Mouse (Mus musculus) T-cell, adult 2 months (primary cell): ENCODE data around the gene Sbno2.
A peak's percentile ranks its signal among the peaks of the same experiment; 100 is the strongest.

Experiments
- DNase-seq: peaks from one replicate; pipeline ENCODE4 v3.0.0; 2022; ENCODE audit warnings: low spot score

Gene Sbno2

DNA sequence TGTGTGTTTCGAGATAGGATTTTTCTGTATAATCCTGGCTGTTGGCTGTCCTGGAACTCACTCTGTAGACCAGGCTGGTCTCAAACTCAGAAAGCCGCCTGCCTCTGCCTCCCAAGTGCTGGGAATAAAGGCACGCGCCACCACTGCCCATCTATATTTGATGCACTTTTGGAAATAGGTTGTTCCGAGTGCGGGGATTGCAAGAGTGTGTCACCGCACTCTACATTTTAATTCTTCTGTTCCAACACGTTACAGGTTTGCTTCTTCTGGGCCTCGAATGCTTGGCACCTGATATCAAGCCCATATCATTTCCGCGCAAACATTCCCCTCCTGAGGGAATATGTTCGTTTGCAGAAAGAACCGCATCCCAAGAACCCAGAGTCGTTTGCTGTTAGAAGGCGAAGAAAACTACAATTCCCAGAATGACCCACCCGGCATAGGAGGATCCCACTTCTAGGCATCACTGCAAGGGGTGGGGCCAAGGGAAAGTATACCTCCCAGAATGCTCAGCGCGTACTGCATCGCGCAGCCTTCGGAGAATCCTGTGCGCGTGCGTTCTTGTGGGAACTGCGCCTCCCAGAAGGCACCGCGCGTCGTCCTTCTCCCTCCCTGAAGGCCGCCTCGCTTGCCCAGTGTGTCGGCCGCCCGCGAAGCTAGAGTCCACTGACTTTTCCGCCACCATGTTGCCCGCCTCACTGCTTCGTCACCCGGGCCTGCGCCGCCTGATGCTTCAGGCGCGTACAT lies 36.6 kb upstream of the Sbno2 start:
- peak; percentile 92 for DNase-seq

DNA sequence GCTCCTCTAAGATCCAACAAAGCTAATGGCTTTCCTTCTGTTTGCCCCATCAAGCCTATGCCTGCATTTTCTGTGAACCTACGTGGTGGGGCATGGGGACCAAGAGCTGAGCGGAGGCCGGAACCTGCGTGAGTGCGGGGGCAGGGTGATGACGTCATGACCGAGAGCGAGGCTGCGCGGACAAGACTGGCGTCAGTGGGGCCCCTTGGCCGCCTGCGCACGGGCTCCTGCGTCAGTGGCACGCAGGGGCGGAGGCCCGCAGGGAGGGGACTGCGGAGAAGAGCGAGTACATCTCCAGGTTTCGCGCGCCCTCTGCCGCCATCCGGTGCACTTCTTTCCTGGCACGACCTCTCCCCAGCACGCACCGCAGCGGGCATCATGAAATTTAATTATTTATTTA lies 35.9 kb upstream of the Sbno2 start:
- peak; percentile 100 for DNase-seq

DNA sequence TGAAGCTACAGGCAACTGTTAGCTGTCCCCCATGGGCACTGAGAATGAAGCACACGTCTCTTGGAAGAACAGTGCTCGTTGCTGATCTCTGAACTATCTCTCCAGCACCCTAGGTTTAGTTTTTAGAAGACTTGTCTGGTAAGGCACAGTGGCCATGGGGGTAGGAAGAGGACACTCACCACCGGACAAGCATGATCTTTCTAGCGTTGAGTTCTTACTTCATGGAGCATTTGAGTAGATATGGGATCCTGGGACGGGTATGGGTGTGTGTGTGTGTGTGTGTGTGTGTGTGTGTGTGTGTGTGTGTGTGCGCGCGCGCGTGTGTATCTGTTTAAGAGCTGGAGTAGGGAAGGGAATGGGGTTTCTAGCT lies 35.3 kb upstream of the Sbno2 start, which contains the start of gene Cbarp:
Gene Cbarp, minus strand, starts transcription at position 170 of the 370 bp plus-strand sequence.
- no peak for DNase-seq

GRCm38 (mm10) chr10:80139975-80140665 lies 34.7 kb upstream of the Sbno2 start:
- DNase-seq, result no peak

DNA sequence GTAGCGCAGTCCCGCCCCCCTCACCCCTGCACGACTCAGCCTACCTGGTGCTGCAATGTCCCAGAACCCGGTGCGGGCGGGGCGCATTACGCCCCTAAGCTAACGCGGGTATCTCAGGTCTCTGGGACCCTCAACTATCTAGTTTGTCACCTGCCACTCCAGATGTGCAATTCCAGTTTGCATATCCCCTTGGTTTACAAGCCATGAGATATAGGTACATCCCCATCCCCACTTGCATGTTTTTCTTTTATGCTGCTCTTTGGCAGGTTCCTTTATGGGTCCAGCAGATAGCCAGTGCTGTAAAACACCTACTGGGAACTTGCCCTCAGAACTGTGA lies 34.0 kb upstream of the Sbno2 start:
- DNase-seq, result no peak

GRCm38 (mm10) chr10:80138553-80139438 lies 33.4 kb upstream of the Sbno2 start, which contains the start of gene Atp5d:
TSS of gene Atp5d (plus strand) at chr10:80138632.
- DNase-seq, result peak; percentile 45

GRCm38 (mm10) chr10:80137626-80138552 lies 32.5 kb upstream of the Sbno2 start:
- DNase-seq, result no peak

DNA sequence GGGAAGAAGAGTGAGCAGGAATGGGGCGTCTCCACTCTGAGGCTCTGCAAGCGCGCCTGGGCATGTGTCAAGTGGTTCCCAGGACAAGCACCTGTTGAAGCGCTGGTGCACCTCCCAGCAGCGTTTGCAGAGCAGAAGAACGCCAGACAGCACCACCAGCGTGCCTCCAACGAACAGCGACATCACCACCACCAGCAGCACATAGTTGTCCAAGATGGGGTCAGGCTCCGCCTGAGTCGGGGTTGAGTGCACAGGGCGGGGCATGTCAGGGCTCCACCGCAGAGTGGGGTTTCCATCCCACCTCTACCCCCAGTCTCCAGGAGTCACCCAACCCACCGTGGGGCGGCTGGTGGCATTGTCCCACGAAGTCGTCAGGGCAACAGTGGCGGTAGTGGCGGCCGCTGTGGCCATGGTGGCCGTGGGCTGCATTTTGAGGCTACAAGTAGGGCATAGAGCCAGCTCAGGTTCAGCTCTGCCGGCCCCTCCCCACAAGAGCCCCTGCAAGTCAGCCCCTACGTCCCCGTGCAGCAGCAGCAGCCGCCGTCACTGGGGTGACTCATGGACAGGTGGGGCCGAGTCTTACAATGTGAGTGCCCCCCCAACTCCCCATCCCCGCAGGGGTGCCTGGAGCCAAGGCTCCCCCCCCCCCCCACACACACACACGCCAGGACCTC lies 31.7 kb upstream of the Sbno2 start:
- peak; percentile 73 for DNase-seq

DNA sequence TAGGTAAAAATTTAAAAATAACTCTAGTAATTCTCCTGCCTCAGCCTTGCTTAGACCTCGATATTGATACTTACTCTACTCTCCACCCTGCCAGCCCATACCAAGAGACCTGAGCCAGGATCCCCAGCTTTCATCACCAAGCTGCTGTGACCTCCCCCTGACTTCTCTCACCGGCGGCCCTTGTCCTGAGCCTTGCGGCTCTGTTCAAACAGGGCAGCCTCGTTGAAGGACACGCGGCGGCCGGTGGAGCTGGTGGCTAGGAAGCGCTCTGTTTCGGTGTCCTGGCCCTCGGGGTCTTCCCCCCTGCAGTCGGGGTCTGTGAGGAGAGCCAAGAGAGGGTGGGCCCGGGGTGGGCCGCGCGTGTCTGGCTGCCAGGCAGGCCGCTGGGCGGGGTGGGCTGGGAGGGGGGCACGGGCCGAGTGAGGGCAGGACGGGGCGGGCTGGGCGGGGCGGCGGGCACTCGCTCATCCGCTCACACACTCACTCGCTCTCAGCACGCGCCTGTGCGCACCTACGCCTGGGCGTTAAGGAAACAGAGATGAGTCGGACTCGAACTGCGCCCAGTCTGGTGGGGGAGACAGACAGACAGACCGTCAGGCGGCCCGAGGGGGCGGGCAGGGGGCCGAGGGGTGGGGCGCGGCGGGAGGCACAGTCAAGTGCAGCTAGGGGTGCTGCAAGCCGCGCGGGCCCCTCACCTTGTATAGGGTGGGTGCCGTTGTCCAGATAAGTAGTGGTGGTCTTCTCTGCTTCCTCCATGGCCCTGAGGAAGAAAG lies 31.0 kb upstream of the Sbno2 start:
- no peak for DNase-seq

- DNase-seq, result no peak
Measured at GRCm38 (mm10) chr10:80135641-80136040, 30.3 kb upstream of the Sbno2 start.

DNA sequence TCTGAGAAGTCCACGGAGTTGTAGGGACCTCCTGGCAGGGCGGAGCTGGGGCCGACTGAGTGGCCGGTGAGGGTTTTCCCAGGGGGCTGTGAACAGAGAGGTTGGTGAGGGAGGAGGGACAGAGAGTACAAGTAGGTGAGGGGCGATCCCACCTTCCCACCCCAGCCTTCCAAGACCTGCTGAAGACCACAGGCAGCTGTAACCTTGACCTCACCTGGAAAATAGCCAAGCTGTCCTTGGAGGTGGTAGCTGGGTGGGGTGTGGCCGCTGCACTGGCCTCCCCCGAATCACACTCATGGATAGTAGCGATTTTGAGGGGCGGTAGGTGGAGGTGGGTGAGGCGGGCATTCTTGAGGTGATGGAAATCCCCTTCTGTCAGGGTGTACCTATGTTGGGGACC lies 29.8 kb upstream of the Sbno2 start:
- DNase-seq, result no peak

DNA sequence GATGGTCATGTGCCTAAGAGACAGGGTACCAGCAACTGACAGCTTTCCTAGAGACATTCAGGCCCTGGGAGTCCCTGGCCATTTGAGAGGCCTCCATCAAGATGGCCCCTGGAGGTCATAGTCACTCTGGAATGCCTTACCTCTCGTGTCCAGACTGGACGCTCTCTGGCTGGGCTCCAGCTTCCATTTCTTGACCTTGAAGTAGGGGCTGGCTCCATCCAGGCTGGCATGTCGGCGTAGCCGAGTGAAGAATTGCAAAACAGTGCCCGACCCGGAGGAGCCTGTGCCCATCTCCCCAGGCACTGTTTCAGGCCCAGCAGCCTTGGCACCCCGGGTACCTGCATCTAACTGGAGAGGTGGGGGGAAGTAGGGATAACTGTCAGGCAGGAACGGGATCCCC lies 29.1 kb upstream of the Sbno2 start:
- DNase-seq, result no peak

DNA sequence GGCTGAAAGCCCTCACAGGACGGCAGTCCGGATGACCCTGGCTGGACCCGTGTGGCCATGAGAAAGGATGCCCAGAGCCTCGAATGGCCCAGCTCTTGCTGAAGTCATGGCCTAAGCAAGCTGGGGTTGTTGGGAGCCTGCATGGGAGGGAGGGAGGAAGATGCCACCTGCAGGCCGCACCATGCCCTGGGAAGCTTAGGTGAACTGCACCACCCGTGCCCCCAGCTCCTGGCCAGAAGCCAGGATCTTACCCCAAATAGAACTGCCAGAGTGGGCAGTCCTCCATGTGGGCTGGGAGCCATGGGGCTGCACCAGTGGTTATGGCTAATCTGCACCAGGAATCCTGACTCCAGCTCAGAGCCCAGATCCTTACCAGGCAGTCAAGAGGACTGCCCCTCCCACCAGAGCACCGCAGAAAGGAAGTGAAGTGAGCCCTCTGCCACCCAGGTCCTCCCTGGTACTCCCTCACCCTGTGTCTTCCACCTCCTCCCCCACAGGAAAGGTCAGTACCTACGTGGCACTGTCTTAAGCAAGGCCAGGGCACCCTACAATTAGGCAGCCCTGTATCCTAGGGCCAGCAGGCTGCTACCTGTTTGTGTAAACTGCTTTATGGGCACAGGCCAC lies 28.0 kb upstream of the Sbno2 start:
- no peak for DNase-seq

DNA sequence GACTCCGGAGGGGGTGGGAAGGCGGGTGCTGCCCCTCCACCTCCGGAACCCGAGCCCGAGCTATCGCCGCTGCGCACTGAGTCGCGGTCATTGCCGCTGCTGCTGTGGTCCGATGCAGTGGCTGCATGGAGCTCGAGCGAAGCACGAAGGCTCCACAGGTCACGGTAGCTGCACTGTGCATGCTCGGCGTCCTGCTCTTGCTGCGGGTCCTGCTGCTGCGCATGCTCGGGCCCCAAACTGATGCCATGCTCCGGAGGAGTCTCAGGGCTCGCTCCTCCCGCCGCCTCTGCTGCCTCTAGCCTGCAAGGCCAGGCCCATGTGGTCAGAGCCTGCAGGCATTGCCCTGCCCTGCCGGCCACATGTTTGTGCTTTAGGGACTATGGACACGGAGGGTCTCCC lies 26.6 kb upstream of the Sbno2 start:
- DNase-seq, result no peak

DNA sequence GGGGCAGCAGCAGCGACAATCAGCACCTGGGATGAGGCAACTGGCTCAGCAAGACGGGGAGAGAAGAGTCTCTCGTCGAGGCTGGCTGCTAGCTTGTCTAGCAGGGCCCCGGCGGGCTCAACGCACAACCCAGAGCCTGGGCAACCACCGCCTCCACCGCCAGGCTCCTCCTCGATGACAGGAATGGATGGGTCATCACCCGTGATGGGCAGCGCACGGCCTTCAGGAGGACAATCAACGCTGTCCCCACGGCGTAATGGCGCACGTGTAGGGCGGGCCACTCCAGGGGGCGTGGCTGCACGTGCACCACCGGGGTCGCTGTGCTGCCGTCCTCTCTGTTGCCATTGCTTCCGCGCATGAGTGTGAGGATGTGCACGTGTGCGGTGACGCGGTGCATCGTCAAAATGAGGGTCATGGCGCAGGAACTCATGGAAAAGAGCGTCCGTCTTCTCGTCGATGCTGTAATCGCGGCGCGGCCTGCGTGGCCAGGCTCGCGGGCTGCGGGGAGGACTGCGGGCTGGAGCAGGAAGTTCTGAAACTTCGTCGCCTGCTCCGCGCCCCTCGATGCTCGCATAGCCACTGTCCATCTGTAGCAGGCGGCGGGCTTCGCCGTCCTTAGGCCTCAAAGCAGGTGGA lies 26.1 kb upstream of the Sbno2 start:
- no peak for DNase-seq

DNA sequence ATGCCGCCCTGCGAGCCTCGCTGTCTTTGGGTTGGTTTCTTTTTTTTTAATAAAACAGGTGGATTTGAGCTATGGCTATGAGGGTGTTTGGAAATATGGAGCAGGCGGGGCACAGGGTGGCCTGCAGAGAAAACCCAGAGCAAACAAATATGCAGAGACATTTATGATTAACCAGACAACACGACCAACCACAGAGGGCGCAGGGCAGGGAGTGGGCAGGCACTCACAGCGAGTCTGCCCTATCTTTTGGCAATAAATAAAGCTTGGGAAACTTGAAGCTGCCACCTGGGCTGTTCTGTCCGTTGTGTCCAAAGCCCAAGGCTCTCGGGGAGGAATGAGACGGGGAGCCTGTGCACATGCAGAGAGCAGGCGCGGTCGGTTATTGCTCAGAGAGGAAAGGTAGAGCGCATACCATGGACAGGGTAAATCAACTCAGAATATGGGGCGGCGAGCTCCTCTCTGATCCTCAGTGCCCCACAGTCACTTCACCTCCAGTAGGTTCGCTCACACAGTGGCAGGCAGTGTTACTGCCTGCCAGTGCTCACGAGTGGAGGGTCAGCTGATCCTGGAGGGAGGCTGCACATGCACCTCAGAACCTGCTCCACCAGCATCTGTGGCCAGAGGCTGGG lies 25.1 kb upstream of the Sbno2 start:
- DNase-seq, result no peak

DNA sequence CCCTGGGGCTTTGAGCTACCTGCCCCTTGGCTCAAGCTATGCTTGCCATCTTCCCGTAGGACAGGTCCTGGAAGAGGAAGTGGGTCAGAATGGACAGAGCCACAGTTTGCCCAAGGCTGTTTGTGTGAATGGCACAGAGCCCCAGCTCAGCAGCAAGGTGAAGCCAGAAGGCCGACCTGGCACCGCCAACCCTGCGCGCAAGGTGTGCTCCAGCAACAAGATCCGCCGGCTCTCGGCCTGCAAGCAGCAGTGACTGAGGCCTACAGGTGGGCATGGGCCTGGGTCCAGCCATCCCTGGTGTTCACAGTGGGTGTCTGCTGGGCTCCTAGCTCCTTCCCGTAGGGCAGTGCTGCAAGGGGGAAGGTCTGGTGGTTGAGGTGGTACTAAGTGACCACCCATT lies 24.5 kb upstream of the Sbno2 start:
- DNase-seq, result no peak

- DNase-seq, result no peak
Measured at GRCm38 (mm10) chr10:80127920-80128319, 22.5 kb upstream of the Sbno2 start.
